Mouse (Mus musculus): Measurements from ENCODE around the gene Gm45140. TPM values are rescaled to one million over a fixed set of nuclear protein-coding genes. Genes with fewer than 3 reads are reported as not detected.

The Gm45140 gene
- polyA plus RNA-seq (2015; fragmentation: Nextera tagmentation; extraction: Ambion mirVana): 2.2 and 2.4 TPM in 2 replicates

DNA sequence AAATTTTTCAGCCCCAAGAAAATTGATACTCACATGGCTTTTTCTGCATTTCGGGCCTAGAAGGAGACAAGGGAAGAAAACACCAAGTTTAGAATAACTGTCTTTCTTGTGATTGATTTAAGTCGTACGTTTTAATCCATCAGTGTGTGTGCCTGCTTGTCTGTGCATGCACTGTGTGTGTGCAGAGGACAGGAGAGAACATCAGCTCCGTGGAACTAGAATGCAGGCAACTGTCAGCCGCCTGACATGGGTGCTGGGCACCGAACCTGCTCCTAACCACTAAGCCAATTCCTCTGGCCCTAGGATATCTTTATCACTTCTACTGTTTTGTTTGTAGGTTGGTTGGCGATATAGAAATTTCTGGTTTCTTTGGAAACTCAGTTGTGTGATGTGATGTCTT is at the start of gene Gm45140:
TSS of gene Gm45140 (minus strand) at position 101 of the 400 bp plus-strand sequence.

DNA sequence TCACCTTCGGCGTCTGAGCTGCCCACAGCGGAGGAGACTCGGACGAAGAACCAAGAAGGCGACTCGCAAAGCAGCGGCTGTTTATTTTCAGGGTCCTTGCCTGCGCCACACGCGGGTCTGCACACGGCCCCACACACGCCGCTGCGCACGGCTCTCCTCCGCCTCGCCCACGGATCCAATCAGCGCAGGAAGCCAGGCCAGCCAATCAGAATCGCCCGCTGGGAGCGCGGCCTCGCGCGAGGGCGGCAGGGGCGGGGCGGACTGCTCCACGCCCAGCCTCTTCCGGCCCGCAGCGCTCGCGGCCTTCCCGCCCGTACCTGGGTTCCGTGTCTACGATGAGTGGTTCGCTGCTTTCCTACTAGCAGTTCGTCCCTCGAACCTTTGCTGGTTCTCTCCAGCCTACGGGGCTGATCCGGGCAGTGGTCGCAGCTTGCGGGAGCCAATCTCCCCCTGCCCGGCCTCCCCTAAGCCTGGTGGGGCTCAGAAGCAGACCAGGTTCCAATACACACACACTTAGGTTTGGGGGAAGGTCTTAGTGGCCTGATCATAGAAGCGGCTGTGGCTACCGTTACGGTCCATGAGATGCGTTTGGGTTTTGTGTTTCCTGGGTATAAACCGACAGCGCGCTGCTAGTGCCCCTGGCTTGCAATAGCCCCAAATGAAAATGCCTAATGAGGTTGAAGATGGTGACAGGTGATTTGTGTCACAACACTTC is 15.5 kb upstream of the Gm45140 start, which contains the start of gene Cnbp:
TSS of gene Cnbp (minus strand) at position 207 of the 715 bp plus-strand sequence.

DNA sequence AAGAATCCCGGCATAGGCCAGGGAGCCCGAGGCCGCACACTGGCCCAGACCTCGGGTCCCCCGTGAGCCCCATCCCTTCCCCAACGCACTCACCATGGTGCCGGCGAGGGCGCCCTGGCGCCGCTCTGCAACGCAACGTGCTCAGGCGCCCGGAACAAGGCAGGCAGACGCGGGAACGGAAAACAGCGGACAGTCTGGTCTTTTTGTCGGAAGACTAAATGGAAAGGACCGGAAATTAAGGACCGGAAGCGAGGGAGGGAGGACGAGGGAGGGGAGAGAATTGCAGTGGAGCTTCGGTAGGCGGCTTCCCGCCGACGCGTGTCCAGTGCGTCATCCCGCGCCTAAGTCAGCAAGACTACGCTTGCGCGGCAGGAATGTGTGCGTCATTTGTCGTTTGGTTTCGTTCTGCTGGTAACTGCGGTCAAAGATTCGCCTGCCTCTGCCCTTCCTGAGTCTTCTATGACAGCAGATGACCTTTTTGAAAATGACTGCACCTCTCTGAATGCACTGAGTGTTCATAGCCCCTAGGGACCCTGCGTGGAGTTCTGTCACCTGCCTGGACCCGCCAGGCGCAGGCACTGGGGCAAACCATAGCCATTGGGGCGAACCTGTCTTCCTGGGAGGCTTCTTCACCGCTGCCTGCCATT is 3.1 kb upstream of the Gm45140 start, which contains the start of gene Isy1:
TSS of gene Isy1 (minus strand) at position 248 of the 647 bp plus-strand sequence.

DNA sequence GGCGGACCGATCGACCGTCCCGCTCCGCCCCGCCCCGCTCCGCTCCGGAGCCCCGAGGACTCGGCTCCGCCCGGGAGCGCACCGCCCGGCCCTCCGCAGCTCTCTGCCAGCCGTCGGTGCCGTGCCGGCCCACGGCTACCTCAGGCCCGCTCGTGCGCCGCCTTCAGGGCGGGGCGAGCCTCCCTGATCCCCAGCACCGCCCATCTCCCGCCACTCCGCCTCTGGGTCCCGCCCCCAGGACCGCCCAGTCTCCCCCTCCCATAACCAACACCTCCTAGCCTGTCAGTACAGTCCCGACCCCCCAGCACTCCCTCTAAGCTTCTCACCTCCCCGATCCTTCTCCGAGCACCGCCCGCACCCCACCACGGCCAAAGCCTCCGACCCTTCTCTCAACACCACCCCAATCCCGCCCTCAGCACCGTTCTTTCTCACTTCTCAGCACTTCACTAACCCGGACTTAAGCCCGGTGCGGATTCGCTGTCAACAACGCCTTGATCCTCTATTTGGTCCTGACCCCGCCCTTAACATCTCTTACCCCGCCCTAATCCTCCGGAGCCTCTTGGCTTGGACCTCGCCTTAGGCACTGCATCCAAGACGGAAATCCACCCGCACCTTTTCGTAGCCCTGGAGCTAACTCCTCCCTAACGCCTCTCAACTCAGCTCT is 23.8 kb downstream of the Gm45140 start, which contains the start of gene Rab43:
TSS of gene Rab43 (minus strand) at position 490 of the 664 bp plus-strand sequence.

DNA sequence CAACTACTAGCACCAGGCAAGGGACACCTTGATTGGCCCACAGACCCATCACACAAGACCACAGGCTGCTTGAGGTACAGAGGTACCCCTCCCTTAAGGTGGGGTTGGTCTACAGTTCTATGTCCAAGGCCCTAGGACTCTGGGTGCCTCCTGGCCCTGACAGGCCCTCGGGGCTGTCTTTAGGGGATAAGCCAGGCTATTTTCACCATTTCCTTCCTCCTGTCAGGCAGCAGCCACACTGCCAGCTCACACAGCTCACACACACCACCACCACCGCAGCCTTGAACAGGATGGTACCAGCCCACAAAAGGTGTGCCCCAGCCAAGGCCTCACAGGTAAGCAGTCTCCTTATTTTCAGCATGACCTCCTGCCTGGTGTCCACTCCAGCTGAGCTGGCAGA is 57.8 kb downstream of the Gm45140 start, which contains the start of gene Gp9:
TSS of gene Gp9 (plus strand) at position 231 of the 400 bp plus-strand sequence.

Other genes with a start within 250 kb of the Gm45140 start
- 1.9 TPM in 2 replicates for gene Prokr1, start 245.1 kb downstream of the Gm45140 start, polyA plus RNA-seq (2015; fragmentation: Nextera tagmentation; extraction: Ambion mirVana)
- 17.2 and 18.1 TPM in 2 replicates for gene Aplf, start 163.6 kb downstream of the Gm45140 start, polyA plus RNA-seq (2015; fragmentation: Nextera tagmentation; extraction: Ambion mirVana)
- 0.67 and 0.86 TPM in 2 replicates for gene Efcc1, start 104.9 kb downstream of the Gm45140 start, polyA plus RNA-seq (2015; fragmentation: Nextera tagmentation; extraction: Ambion mirVana)
- 26.3 and 29.7 TPM in 2 replicates for gene Gp9, start 57.7 kb downstream of the Gm45140 start, polyA plus RNA-seq (2015; fragmentation: Nextera tagmentation; extraction: Ambion mirVana)
- 37.3 and 40.1 TPM in 2 replicates for gene Rab43, start 23.6 kb downstream of the Gm45140 start, polyA plus RNA-seq (2015; fragmentation: Nextera tagmentation; extraction: Ambion mirVana)
- gene Isy1, start 3.0 kb upstream of the Gm45140 start, polyA plus RNA-seq (2015; fragmentation: Nextera tagmentation; extraction: Ambion mirVana): 43.4 and 47.8 TPM in 2 replicates
- 611 and 628 TPM in 2 replicates for gene Cnbp, start 15.3 kb upstream of the Gm45140 start, polyA plus RNA-seq (2015; fragmentation: Nextera tagmentation; extraction: Ambion mirVana)
- gene Copg1, start 52.0 kb upstream of the Gm45140 start, polyA plus RNA-seq (2015; fragmentation: Nextera tagmentation; extraction: Ambion mirVana): 42.2 and 43.2 TPM in 2 replicates
- gene Hmces, start 78.1 kb upstream of the Gm45140 start, polyA plus RNA-seq (2015; fragmentation: Nextera tagmentation; extraction: Ambion mirVana): 26.6 and 27.5 TPM in 2 replicates
- gene H1fx, start 145.8 kb upstream of the Gm45140 start, polyA plus RNA-seq (2015; fragmentation: Nextera tagmentation; extraction: Ambion mirVana): 6.3 and 7.4 TPM in 2 replicates
- 104 and 116 TPM in 2 replicates for gene Rab7, start 209.5 kb upstream of the Gm45140 start, polyA plus RNA-seq (2015; fragmentation: Nextera tagmentation; extraction: Ambion mirVana)
- gene Rpn1, start 248.7 kb upstream of the Gm45140 start, polyA plus RNA-seq (2015; fragmentation: Nextera tagmentation; extraction: Ambion mirVana): 125 and 135 TPM in 2 replicates

Measured in spleen, postnatal 0 days (tissue).